Mouse (Mus musculus): ENCODE data around the gene Pex3.

Pex3 gene

GRCm38 (mm10) chr10:13496315-13496714, 56.6 kb downstream of the Pex3 start:
- H3K27me3 ChIP-seq (ENCODE audit: control insufficient read depth, insufficient read depth, low read length, poor library complexity, severe bottlenecking) = no peaks in the 10 kb centered on the region
- H3K36me3 ChIP-seq (ENCODE audit: control insufficient read depth, insufficient read depth, low read length, poor library complexity, severe bottlenecking) = no peaks in the 10 kb centered on the region
- no peak for DNase-seq (ENCODE audit: low read depth, low spot score)

- no peak for DNase-seq (ENCODE audit: low read depth, low spot score)
- H3K36me3 ChIP-seq (ENCODE audit: control insufficient read depth, insufficient read depth, low read length, poor library complexity, severe bottlenecking) = no peaks in the 10 kb centered on the region
- no peaks in the 10 kb centered on the region for H3K27me3 ChIP-seq (ENCODE audit: control insufficient read depth, insufficient read depth, low read length, poor library complexity, severe bottlenecking)
Measured at GRCm38 (mm10) chr10:13493978-13494686, 58.8 kb downstream of the Pex3 start.

DNA sequence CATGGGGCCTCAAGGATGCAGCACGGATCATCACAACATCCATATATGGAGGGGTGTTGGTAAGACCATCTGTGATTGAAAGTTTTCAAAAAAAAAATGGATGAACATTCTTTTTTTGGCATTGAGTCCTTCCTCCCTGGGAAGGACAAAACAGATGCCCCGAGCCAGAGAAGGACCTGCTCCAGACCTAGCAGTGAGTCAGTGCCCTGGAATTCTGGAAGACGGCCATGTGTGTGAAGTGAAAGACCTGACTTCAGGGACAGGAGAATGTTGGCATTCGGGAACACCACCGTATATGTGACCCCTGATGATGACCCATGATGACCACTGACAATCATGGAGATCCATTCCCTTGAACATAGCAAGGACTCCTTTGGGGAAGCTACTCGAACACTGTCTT, 63.3 kb downstream of the Pex3 start:
- no peaks in the 10 kb centered on the region for H3K36me3 ChIP-seq (ENCODE audit: control insufficient read depth, insufficient read depth, low read length, poor library complexity, severe bottlenecking)
- DNase-seq (ENCODE audit: low read depth, low spot score) = no peak
- H3K27me3 ChIP-seq (ENCODE audit: control insufficient read depth, insufficient read depth, low read length, poor library complexity, severe bottlenecking) = no peaks in the 10 kb centered on the region

DNA sequence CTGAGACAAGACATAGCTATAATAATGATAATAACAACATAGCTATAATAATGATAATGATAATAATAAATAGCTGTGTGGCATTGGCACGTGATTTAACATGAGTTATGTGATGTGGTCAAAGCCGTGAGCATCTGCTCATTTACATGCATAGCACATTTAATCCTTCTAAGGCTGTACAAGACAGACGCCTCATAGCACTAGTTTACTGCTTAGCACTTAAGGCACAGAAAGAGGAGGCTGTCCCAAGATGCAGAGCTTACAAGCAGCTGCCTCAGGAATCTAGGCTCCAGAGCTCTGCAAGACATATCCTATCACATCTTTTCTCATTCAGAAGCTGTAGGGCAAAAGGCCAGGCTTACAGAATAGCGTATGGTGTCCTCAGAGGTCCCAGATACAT, 67.0 kb downstream of the Pex3 start:
- no peaks in the 10 kb centered on the region for H3K36me3 ChIP-seq (ENCODE audit: control insufficient read depth, insufficient read depth, low read length, poor library complexity, severe bottlenecking)
- no peaks in the 10 kb centered on the region for H3K27me3 ChIP-seq (ENCODE audit: control insufficient read depth, insufficient read depth, low read length, poor library complexity, severe bottlenecking)
- no peak for DNase-seq (ENCODE audit: low read depth, low spot score)

DNA sequence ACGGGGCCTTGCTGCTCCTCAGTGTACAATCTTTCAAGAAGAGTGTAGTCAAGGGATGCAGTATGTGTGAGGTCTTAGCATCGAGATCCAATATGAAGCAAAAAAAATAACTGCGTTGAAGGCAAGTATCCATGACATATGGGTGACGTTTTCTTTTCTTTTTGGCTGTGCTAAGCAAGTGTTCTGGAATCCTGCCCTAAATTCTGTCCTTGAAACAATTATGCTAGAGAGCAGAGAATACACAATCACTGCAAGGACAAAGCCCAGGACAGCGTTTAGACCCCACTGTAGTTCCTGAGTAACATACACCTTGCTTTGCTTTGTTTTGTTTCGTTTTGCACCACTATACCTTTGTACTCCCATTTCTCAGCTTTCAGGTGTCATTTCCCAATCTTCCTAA, 73.6 kb downstream of the Pex3 start:
- H3K36me3 ChIP-seq (ENCODE audit: control insufficient read depth, insufficient read depth, low read length, poor library complexity, severe bottlenecking) = no peaks in the 10 kb centered on the region
- DNase-seq (ENCODE audit: low read depth, low spot score) = no peak
- no peaks in the 10 kb centered on the region for H3K27me3 ChIP-seq (ENCODE audit: control insufficient read depth, insufficient read depth, low read length, poor library complexity, severe bottlenecking)

DNA sequence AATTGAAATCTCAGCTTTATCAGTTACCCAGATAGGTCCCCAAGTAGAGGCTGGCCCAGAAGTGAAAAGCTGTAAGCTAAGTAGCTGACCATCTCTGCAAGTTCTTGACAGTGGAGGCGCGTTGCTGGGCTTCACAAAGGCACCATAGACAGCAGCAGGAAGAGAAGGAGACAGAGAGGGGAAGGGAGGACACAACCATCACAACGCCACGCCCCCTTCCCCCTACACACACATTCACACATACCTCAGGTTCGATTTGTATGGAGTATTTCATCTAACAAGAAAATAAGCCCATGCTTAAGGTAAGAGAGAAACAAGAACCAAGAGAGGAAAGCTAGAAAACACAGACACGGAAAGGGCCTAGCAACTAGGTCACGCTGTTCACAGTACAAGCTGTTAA, 77.8 kb downstream of the Pex3 start:
- DNase-seq (ENCODE audit: low read depth, low spot score) = peak; percentile 10
- Histone ChIP-seq H3K27me3 (ENCODE audit: control insufficient read depth, insufficient read depth, low read length, poor library complexity, severe bottlenecking) (no peaks in the 10 kb centered on the region), H3K36me3 (ENCODE audit: control insufficient read depth, insufficient read depth, low read length, poor library complexity, severe bottlenecking) (no peaks in the 10 kb centered on the region)

GRCm38 (mm10) chr10:13474568-13474955, 78.4 kb downstream of the Pex3 start:
- DNase-seq (ENCODE audit: low read depth, low spot score) = no peak
- Histone ChIP-seq H3K27me3 (ENCODE audit: control insufficient read depth, insufficient read depth, low read length, poor library complexity, severe bottlenecking) (no peaks in the 10 kb centered on the region), H3K36me3 (ENCODE audit: control insufficient read depth, insufficient read depth, low read length, poor library complexity, severe bottlenecking) (no peaks in the 10 kb centered on the region)

All from splenic B cell, adult 2 months (primary cell).